Mouse (Mus musculus): ENCODE data around the gene Akr1c14. TPM values are rescaled to one million over a fixed set of nuclear protein-coding genes. Genes with fewer than 3 reads are reported as not detected.

Akr1c14 gene
- total and polyA plus RNA-seq, 3 experiments: not detected

DNA sequence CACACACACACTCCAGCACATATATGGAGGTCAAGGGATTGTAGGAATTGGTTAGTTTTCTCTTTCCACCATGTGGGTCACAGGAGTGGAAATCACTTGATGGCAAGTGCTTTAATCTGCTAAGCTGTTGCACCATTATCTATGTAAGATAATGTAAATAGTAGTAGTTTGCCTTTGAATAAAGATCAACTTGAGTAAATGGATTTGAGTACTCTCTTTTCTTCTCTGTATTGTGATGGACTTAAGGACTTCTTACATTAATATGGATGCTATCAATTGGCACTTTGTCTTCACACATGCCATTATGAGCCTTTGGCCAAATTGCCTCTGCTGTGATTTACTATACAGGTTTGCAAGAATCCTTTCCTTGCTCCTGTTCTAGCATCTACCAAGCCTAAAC is 31.1 kb downstream of the Akr1c14 start:
- in situ Hi-C loops (cut with MboI; ENCODE audit: low pct_ligation_motif_present, low pct_unique_long_range_greater_than_20kb, low sequenced_read_pairs): no loop called here
- Histone ChIP-seq H3K9me3 (replicated peaks; ENCODE audit: low read length) (no peaks in the 10 kb centered on the region), H3K36me3 (replicated peaks in 1 of 2; ENCODE audit: control insufficient read depth in 1 of 2, insufficient read depth in 1 of 2, low read length in 1 of 2) (no peaks in the 10 kb centered on the region), H3K4me2 (ENCODE audit: insufficient read depth, low read depth, poor library complexity, severe bottlenecking) (no peak overlapping the region), H3K27me3 (replicated peaks) (no peaks in the 10 kb centered on the region), H3K9ac (ENCODE audit: insufficient read depth, low read depth) (no peak overlapping the region), H3K79me2 (replicated peaks; ENCODE audit: control insufficient read depth, extremely low read depth, insufficient read depth, poor library complexity, severe bottlenecking) (no peaks in the 10 kb centered on the region), H3K27ac (ENCODE audit: insufficient read depth, low read depth) (no peak overlapping the region), H3K4me3 (replicated peaks in 1 of 3; ENCODE audit: low read depth in 2 of 3, low read length in 2 of 3, poor library complexity in 1 of 3) (no peak overlapping the region), H3K4me1 (ENCODE audit: control insufficient read depth in 1 of 2, insufficient read depth in 2 of 2) (no peaks in the 10 kb centered on the region)
- TF ChIP-seq ZC3H11A (IDR thresholded peaks at IDR 0.05; ENCODE audit: low read depth, low read length): no peak
- TF ChIP-seq CTCF (conservative IDR thresholded peaks at IDR 0.05 in 1 of 2, IDR thresholded peaks at IDR 0.05 in 1 of 2; ENCODE audit: low read depth in 2 of 2, low read length in 2 of 2): no peak
- TF ChIP-seq ELF1 (IDR thresholded peaks at IDR 0.05; ENCODE audit: low read depth, low read length): no peak
- no peak for TF ChIP-seq MYC (IDR thresholded peaks at IDR 0.05; ENCODE audit: low read depth, low read length)
- no peak for TF ChIP-seq IRF4 (IDR thresholded peaks at IDR 0.05; ENCODE audit: low read depth, low read length)
- no peak for TF ChIP-seq BHLHE40 (IDR thresholded peaks at IDR 0.05; ENCODE audit: low read depth, low read length)
- TF ChIP-seq GABPA (IDR thresholded peaks at IDR 0.05; ENCODE audit: insufficient replicate concordance, low read depth, low read length): no peak
- TF ChIP-seq PAX5 (IDR thresholded peaks at IDR 0.05; ENCODE audit: low read length): no peak
- TF ChIP-seq JUND (conservative IDR thresholded peaks at IDR 0.05; ENCODE audit: low read depth, low read length): no peak
- TF ChIP-seq UBTF (IDR thresholded peaks at IDR 0.05; ENCODE audit: low read depth, low read length): no peak
- TF ChIP-seq MEF2A (IDR thresholded peaks at IDR 0.05; ENCODE audit: borderline replicate concordance, low read depth, low read length): no peak
- TF ChIP-seq ZMIZ1 (IDR thresholded peaks at IDR 0.05; ENCODE audit: low read depth, low read length): no peak
- no peak for TF ChIP-seq MAX (IDR thresholded peaks at IDR 0.05; ENCODE audit: low read length)
- TF ChIP-seq CHD1 (IDR thresholded peaks at IDR 0.05; ENCODE audit: low read depth, low read length): no peak
- no peak for TF ChIP-seq TCF12 (IDR thresholded peaks at IDR 0.05; ENCODE audit: low read depth, low read length)
- no peak for TF ChIP-seq USF1 (IDR thresholded peaks at IDR 0.05; ENCODE audit: low read depth, low read length)
- dilution Hi-C loops (cut with MboI; ENCODE audit: extremely low pct_ligation_motif_present, extremely low pct_unique_long_range_greater_than_20kb, low sequenced_read_pairs): no loop called here
- DNase-seq (ENCODE audit: extremely low read depth): no peak

GRCm38 (mm10) chr13:4101691-4102090 is 52.9 kb downstream of the Akr1c14 start:
- Histone ChIP-seq H3K4me2 (ENCODE audit: insufficient read depth, low read depth, poor library complexity, severe bottlenecking) (no peak overlapping the region), H3K9ac (ENCODE audit: insufficient read depth, low read depth) (no peak overlapping the region), H3K79me2 (replicated peaks; ENCODE audit: control insufficient read depth, extremely low read depth, insufficient read depth, poor library complexity, severe bottlenecking) (no peaks in the 10 kb centered on the region), H3K4me1 (ENCODE audit: control insufficient read depth in 1 of 2, insufficient read depth in 2 of 2) (no peaks in the 10 kb centered on the region), H3K36me3 (replicated peaks in 1 of 2; ENCODE audit: control insufficient read depth in 1 of 2, insufficient read depth in 1 of 2, low read length in 1 of 2) (no peaks in the 10 kb centered on the region), H3K9me3 (replicated peaks; ENCODE audit: low read length) (no peaks in the 10 kb centered on the region), H3K27ac (ENCODE audit: insufficient read depth, low read depth) (no peak overlapping the region), H3K27me3 (replicated peaks) (no peaks in the 10 kb centered on the region), H3K4me3 (replicated peaks in 1 of 3; ENCODE audit: low read depth in 2 of 3, low read length in 2 of 3, poor library complexity in 1 of 3) (no peak overlapping the region)
- TF ChIP-seq NELFE (IDR thresholded peaks at IDR 0.05; ENCODE audit: low read depth, low read length) (no peak), MAX (IDR thresholded peaks at IDR 0.05; ENCODE audit: low read length) (no peak), TBP (conservative IDR thresholded peaks at IDR 0.05; ENCODE audit: low read depth, low read length) (no peak)
- dilution Hi-C loops (cut with MboI; ENCODE audit: extremely low pct_ligation_motif_present, extremely low pct_unique_long_range_greater_than_20kb, low sequenced_read_pairs) (no loop called here), in situ Hi-C loops (cut with MboI; ENCODE audit: low pct_ligation_motif_present, low pct_unique_long_range_greater_than_20kb, low sequenced_read_pairs) (no loop called here)
- DNase-seq (ENCODE audit: extremely low read depth): no peak
